14 mouse cellular contexts compared by ENCODE assay signal in the genomic region with DNA sequence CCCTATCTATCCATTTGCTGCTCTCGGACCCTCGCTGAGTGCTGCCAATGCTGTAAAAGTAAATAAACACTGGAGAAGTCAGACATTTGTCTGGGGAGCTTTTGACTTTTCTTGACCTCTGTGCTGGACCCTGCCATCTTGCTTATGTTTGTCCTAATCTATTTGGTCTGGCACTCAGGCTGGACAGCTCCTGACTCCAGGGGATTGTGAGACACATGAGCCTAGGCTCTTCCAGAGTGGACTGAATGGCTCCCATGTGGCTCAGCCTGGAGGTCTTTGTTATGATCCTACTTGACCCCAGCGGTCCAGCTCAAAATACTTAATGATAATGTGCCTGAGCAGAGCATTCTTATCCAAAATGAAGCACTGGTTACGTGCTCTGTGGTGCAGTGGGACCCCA.
"Had no signal": no experiment of that assay in that cellular context is flagged by ENCODE, and none has a peak within 500 bp of the region (broad histone marks: within the 10 kb centered on the region; RNA-seq: fewer than 3 reads in every experiment).

No protein-coding gene starts in this region.

- H3K27me3 ChIP-seq: limb, embryonic 15.5 days; midbrain, embryonic 15.5 days; neural tube, embryonic 13.5 days had no signal

- H3K4me2 ChIP-seq: limb, embryonic 15.5 days; midbrain, embryonic 11.5 days; midbrain, embryonic 15.5 days; neural tube, embryonic 13.5 days had no signal

- H3K36me3 ChIP-seq: limb, embryonic 15.5 days; midbrain, embryonic 15.5 days; neural tube, embryonic 13.5 days had no signal

- H3K4me3 ChIP-seq: left cerebral cortex, adult 2 months; limb, embryonic 15.5 days; midbrain, embryonic 15.5 days; neural tube, embryonic 13.5 days had no signal

- DNase-seq: kidney, adult 8-10 months; lung, adult 2 months; lung, postnatal 10 days; lung, postnatal 4 days; right cerebral cortex, postnatal 14 days; thymus, postnatal 4 days had no signal

- H3K9ac ChIP-seq: limb, embryonic 15.5 days; liver, embryonic 14.5 days; midbrain, embryonic 15.5 days; neural tube, embryonic 13.5 days had no signal

- ATAC-seq: intestine, embryonic 16.5 days; midbrain, embryonic 15.5 days had no signal

- H3K9me3 ChIP-seq: limb, embryonic 15.5 days; midbrain, embryonic 15.5 days; neural tube, embryonic 13.5 days had no signal

- H3K27ac ChIP-seq: kidney, postnatal 0 days; left cerebral cortex, adult 2 months; limb, embryonic 15.5 days; liver, embryonic 14.5 days; midbrain, embryonic 15.5 days; neural tube, embryonic 13.5 days had no signal

- H3K4me1 ChIP-seq: limb, embryonic 15.5 days; midbrain, embryonic 15.5 days; neural tube, embryonic 13.5 days had no signal
